Mouse (Mus musculus): ENCODE results near the gene Noxo1. TPM values are rescaled to one million over a fixed set of nuclear protein-coding genes. Genes with fewer than 3 reads are reported as not detected.

The Noxo1 gene
- polyA plus RNA-seq, 1 experiment = 5.2 TPM

- Histone ChIP-seq H3K27ac (ENCODE audit: insufficient read depth, low read length) (no peak overlapping the region), H3K4me1 (ENCODE audit: control insufficient read depth, insufficient read depth, low read length) (peaks cover 12% of the 10 kb centered on the region), H3K4me3 (ENCODE audit: insufficient read depth, low read length) (no peak overlapping the region)
- TF ChIP-seq CTCF (IDR thresholded peaks at IDR 0.05; ENCODE audit: extremely low read depth, insufficient read depth, low read length) (no peak), POLR2A (IDR thresholded peaks at IDR 0.05; ENCODE audit: extremely low read depth, insufficient read depth, low read length) (no peak)
These were observed 3.6 kb upstream of the Noxo1 start for GRCm38 (mm10) chr17:24692385-24692784.

GRCm38 (mm10) chr17:24695326-24696010 lies 566 bp upstream of the Noxo1 start:
- H3K27ac ChIP-seq (ENCODE audit: insufficient read depth, low read length) = peak overlapping the region; percentile 79; the same call in 1 of the 2 replicates
- TF ChIP-seq CTCF (IDR thresholded peaks at IDR 0.05; ENCODE audit: extremely low read depth, insufficient read depth, low read length) (no peak), POLR2A (IDR thresholded peaks at IDR 0.05; ENCODE audit: extremely low read depth, insufficient read depth, low read length) (no peak)
- H3K4me1 ChIP-seq (ENCODE audit: control insufficient read depth, insufficient read depth, low read length) = peaks cover 7% of the 10 kb centered on the region; the same call in 1 of the 2 replicates
- H3K4me3 ChIP-seq (ENCODE audit: insufficient read depth, low read length) = peak overlapping the region; percentile 83

- no peak overlapping the region for H3K4me3 ChIP-seq (ENCODE audit: insufficient read depth, low read length)
- peaks cover 3% of the 10 kb centered on the region; the same call in 1 of the 2 replicates for H3K4me1 ChIP-seq (ENCODE audit: control insufficient read depth, insufficient read depth, low read length)
- H3K27ac ChIP-seq (ENCODE audit: insufficient read depth, low read length) = no peak overlapping the region
- TF ChIP-seq POLR2A (IDR thresholded peaks at IDR 0.05; ENCODE audit: extremely low read depth, insufficient read depth, low read length) (no peak), CTCF (IDR thresholded peaks at IDR 0.05; ENCODE audit: extremely low read depth, insufficient read depth, low read length) (no peak)
These were observed 2.0 kb downstream of the Noxo1 start for GRCm38 (mm10) chr17:24697985-24698384.

GRCm38 (mm10) chr17:24698715-24699114 lies 2.7 kb downstream of the Noxo1 start:
- peaks cover 3% of the 10 kb centered on the region; the same call in 1 of the 2 replicates for H3K4me1 ChIP-seq (ENCODE audit: control insufficient read depth, insufficient read depth, low read length)
- H3K4me3 ChIP-seq (ENCODE audit: insufficient read depth, low read length) = no peak overlapping the region
- H3K27ac ChIP-seq (ENCODE audit: insufficient read depth, low read length) = no peak overlapping the region
- no peak for TF ChIP-seq CTCF (IDR thresholded peaks at IDR 0.05; ENCODE audit: extremely low read depth, insufficient read depth, low read length)
- TF ChIP-seq POLR2A (IDR thresholded peaks at IDR 0.05; ENCODE audit: extremely low read depth, insufficient read depth, low read length) = no peak

GRCm38 (mm10) chr17:24699473-24699872 lies 3.4 kb downstream of the Noxo1 start:
- peaks cover 3% of the 10 kb centered on the region; the same call in 1 of the 2 replicates for H3K4me1 ChIP-seq (ENCODE audit: control insufficient read depth, insufficient read depth, low read length)
- H3K27ac ChIP-seq (ENCODE audit: insufficient read depth, low read length) = no peak overlapping the region
- no peak overlapping the region for H3K4me3 ChIP-seq (ENCODE audit: insufficient read depth, low read length)
- no peak for TF ChIP-seq CTCF (IDR thresholded peaks at IDR 0.05; ENCODE audit: extremely low read depth, insufficient read depth, low read length)
- TF ChIP-seq POLR2A (IDR thresholded peaks at IDR 0.05; ENCODE audit: extremely low read depth, insufficient read depth, low read length) = no peak

- no peak overlapping the region for H3K27ac ChIP-seq (ENCODE audit: insufficient read depth, low read length)
- no peak overlapping the region for H3K4me3 ChIP-seq (ENCODE audit: insufficient read depth, low read length)
- H3K4me1 ChIP-seq (ENCODE audit: control insufficient read depth, insufficient read depth, low read length) = peaks cover 3% of the 10 kb centered on the region; the same call in 1 of the 2 replicates
- TF ChIP-seq CTCF (IDR thresholded peaks at IDR 0.05; ENCODE audit: extremely low read depth, insufficient read depth, low read length) = no peak
- no peak for TF ChIP-seq POLR2A (IDR thresholded peaks at IDR 0.05; ENCODE audit: extremely low read depth, insufficient read depth, low read length)
These were observed 5.2 kb downstream of the Noxo1 start for GRCm38 (mm10) chr17:24701251-24701650.

- H3K4me1 ChIP-seq (ENCODE audit: control insufficient read depth, insufficient read depth, low read length) = peaks cover 2% of the 10 kb centered on the region; the same call in 1 of the 2 replicates
- no peak overlapping the region for H3K27ac ChIP-seq (ENCODE audit: insufficient read depth, low read length)
- no peak overlapping the region for H3K4me3 ChIP-seq (ENCODE audit: insufficient read depth, low read length)
- TF ChIP-seq CTCF (IDR thresholded peaks at IDR 0.05; ENCODE audit: extremely low read depth, insufficient read depth, low read length) (no peak), POLR2A (IDR thresholded peaks at IDR 0.05; ENCODE audit: extremely low read depth, insufficient read depth, low read length) (no peak)
These were observed 9.8 kb downstream of the Noxo1 start for GRCm38 (mm10) chr17:24705821-24706220.

- Histone ChIP-seq H3K27ac (ENCODE audit: insufficient read depth, low read length) (no peak within 1 kb of the TSS), H3K4me3 (ENCODE audit: insufficient read depth, low read length) (peak within 1 kb of the TSS; percentile 66), H3K4me1 (ENCODE audit: control insufficient read depth, insufficient read depth, low read length) (peaks cover 2% of the 10 kb centered on the region; the same call in 1 of the 2 replicates)
- TF ChIP-seq POLR2A (IDR thresholded peaks at IDR 0.05; ENCODE audit: extremely low read depth, insufficient read depth, low read length) (peak; percentile 95), CTCF (IDR thresholded peaks at IDR 0.05; ENCODE audit: extremely low read depth, insufficient read depth, low read length) (no peak)
These were observed 11.2 kb downstream of the Noxo1 start, which contains the start of gene Tbl3 for GRCm38 (mm10) chr17:24706982-24707800. Gene Tbl3 (minus strand): TSS chr17:24707660.

- TF ChIP-seq CTCF (IDR thresholded peaks at IDR 0.05; ENCODE audit: extremely low read depth, insufficient read depth, low read length) = no peak
- TF ChIP-seq POLR2A (IDR thresholded peaks at IDR 0.05; ENCODE audit: extremely low read depth, insufficient read depth, low read length) = no peak
- peak overlapping the region; percentile 66 for H3K4me3 ChIP-seq (ENCODE audit: insufficient read depth, low read length)
- H3K27ac ChIP-seq (ENCODE audit: insufficient read depth, low read length) = no peak overlapping the region
- H3K4me1 ChIP-seq (ENCODE audit: control insufficient read depth, insufficient read depth, low read length) = peaks cover 2% of the 10 kb centered on the region; the same call in 1 of the 2 replicates
These were observed 11.9 kb downstream of the Noxo1 start for GRCm38 (mm10) chr17:24707801-24708425.
